Mouse (Mus musculus) heart, adult 18-20 months (tissue): ENCODE results near the gene Cnnm3. TPM values are rescaled to one million over a fixed set of nuclear protein-coding genes. Genes with fewer than 3 reads are reported as not detected.

Experiments
- DNase-seq, 2 experiments: peaks; one replicate each; pipeline ENCODE4 v3.0.0; 2021 to 2022; ENCODE audit warnings: mixed read lengths in 1 of 2
- long read RNA-seq, 2 experiments: library from polyadenylated mRNA; stranded (forward); transcript quantifications; one replicate each; pipeline ENCODE4 v2.0.0; 2021
- total RNA-seq, 2 experiments: library from RNA; stranded (reverse); gene quantifications; 2 replicates each; pipeline ENCODE4 v1.2.3; 2021

The Cnnm3 gene
- total RNA-seq = 10 to 100 TPM; 13.1 to 16.6 TPM
- long read RNA-seq, experiment 1, full-length matches to known transcripts = 3 of 4 reads
- long read RNA-seq, experiment 1, partial matches to known transcripts = 1 of 4 reads
- long read RNA-seq, experiment 1, other reads (novel, unspliced or antisense) = 0 of 4 reads
- long read RNA-seq, experiment 2, full-length matches to known transcripts = 3 of 5 reads
- long read RNA-seq, experiment 2, partial matches to known transcripts = 0 of 5 reads
- long read RNA-seq, experiment 2, other reads (novel, unspliced or antisense) = 2 of 5 reads

GRCm38 (mm10) chr1:36511289-36512021 is at the start of gene Cnnm3:
Gene Cnnm3, plus strand, starts transcription at chr1:36511867.
- peak; percentile 100 for DNase-seq

- DNase-seq = no peak
Observed at GRCm38 (mm10) chr1:36465641-36466160, 46.0 kb upstream of the Cnnm3 start.

GRCm38 (mm10) chr1:36467446-36467845 is 44.2 kb upstream of the Cnnm3 start:
- no peak for DNase-seq

- DNase-seq = peak in 1 of 2 experiments; percentile 59
Observed at GRCm38 (mm10) chr1:36469811-36470444, 41.7 kb upstream of the Cnnm3 start.

- peak; percentile 88 to 92 for DNase-seq
Observed at GRCm38 (mm10) chr1:36471181-36472105, 40.2 kb upstream of the Cnnm3 start, which contains the start of gene Cnnm4. Gene Cnnm4, plus strand, starts transcription at chr1:36471620.

GRCm38 (mm10) chr1:36472106-36472440 is 39.6 kb upstream of the Cnnm3 start:
- no peak for DNase-seq

GRCm38 (mm10) chr1:36473211-36473780 is 38.4 kb upstream of the Cnnm3 start:
- peak in 1 of 2 experiments; percentile 8 for DNase-seq

- DNase-seq = no peak
Observed at GRCm38 (mm10) chr1:36474646-36475045, 37.0 kb upstream of the Cnnm3 start.

GRCm38 (mm10) chr1:36475480-36476110 is 36.1 kb upstream of the Cnnm3 start:
- no peak for DNase-seq

GRCm38 (mm10) chr1:36476426-36476825 is 35.2 kb upstream of the Cnnm3 start:
- DNase-seq = no peak

GRCm38 (mm10) chr1:36478343-36478795 is 33.3 kb upstream of the Cnnm3 start:
- DNase-seq = no peak

- no peak for DNase-seq
Observed at GRCm38 (mm10) chr1:36479903-36480899, 31.5 kb upstream of the Cnnm3 start.

- no peak for DNase-seq
Observed at GRCm38 (mm10) chr1:36483825-36484224, 27.8 kb upstream of the Cnnm3 start.

GRCm38 (mm10) chr1:36485080-36485479 is 26.6 kb upstream of the Cnnm3 start:
- DNase-seq = no peak

GRCm38 (mm10) chr1:36487111-36487510 is 24.6 kb upstream of the Cnnm3 start:
- no peak for DNase-seq

- no peak for DNase-seq
Observed at GRCm38 (mm10) chr1:36489661-36490060, 22.0 kb upstream of the Cnnm3 start.

GRCm38 (mm10) chr1:36492416-36493139 is 19.1 kb upstream of the Cnnm3 start:
- peak; percentile 75 to 80 for DNase-seq

- no peak for DNase-seq
Observed at GRCm38 (mm10) chr1:36493299-36493698, 18.4 kb upstream of the Cnnm3 start.

GRCm38 (mm10) chr1:36496719-36497118 is 14.9 kb upstream of the Cnnm3 start:
- DNase-seq = no peak
